Mouse (Mus musculus) stomach, embryonic 14.5 days (tissue): Measurements from ENCODE around the gene Carmil1. TPM values are rescaled to one million over a fixed set of nuclear protein-coding genes. Genes with fewer than 3 reads are reported as not detected.

Experiments
- ATAC-seq: fragments of 200-750 bp; cut with Nextera tagmentation; 2 replicates; pipeline ENCODE4 v1.8.0; 2017; ENCODE audit warnings: low read depth, moderate TSS enrichment; ENCODE audit not compliant: insufficient number of reproducible peaks, insufficient read depth, low FRiP score
- H3K27ac ChIP-seq: fragments of 300-500 bp; sonication (generic); 2 replicates; pipeline ENCODE4 v1.5.1; 2014; ENCODE audit warnings: mild to moderate bottlenecking, low read length, moderate library complexity, mixed read lengths
- H3K27me3 ChIP-seq: fragments of 300-500 bp; sonication (generic); 2 replicates; pipeline ENCODE4 v1.6.1; 2014; ENCODE audit warnings: low read length, control low read depth, mixed read lengths; ENCODE audit not compliant: control insufficient read depth, insufficient read depth
- H3K36me3 ChIP-seq: fragments of 300-500 bp; sonication (generic); 2 replicates; pipeline ENCODE4 v1.6.1; 2014; ENCODE audit warnings: mild to moderate bottlenecking, control low read depth, low read length, moderate library complexity, mixed read lengths; ENCODE audit not compliant: control insufficient read depth, insufficient read depth
- H3K4me1 ChIP-seq: fragments of 300-500 bp; sonication (generic); 2 replicates; pipeline ENCODE4 v1.6.1; 2014; ENCODE audit warnings: low read length, control low read depth, mixed read lengths; ENCODE audit not compliant: control insufficient read depth, insufficient read depth
- H3K4me2 ChIP-seq: fragments of 300-500 bp; sonication (generic); replicated peaks from 2 replicates; pipeline ENCODE4 v1.6.1; 2014; ENCODE audit warnings: low read depth, low read length, control low read depth
- H3K4me3 ChIP-seq: fragments of 300-500 bp; sonication (generic); 2 replicates; pipeline ENCODE4 v1.5.1; 2014; ENCODE audit warnings: low read depth, low read length, control low read depth
- H3K9ac ChIP-seq: fragments of 300-500 bp; sonication (generic); replicated peaks from 2 replicates; pipeline ENCODE4 v1.6.1; 2014; ENCODE audit warnings: low read depth, mild to moderate bottlenecking, control low read depth, low read length, moderate library complexity, mixed read lengths
- H3K9me3 ChIP-seq: fragments of 300-500 bp; sonication (generic); 2 replicates; pipeline ENCODE4 v1.6.1; 2016; ENCODE audit warnings: low read depth, low read length, control low read depth; ENCODE audit not compliant: control insufficient read depth
- WGBS: fragments of 180-500 bp; shearing (Covaris S2); extraction: QIAGEN DNeasy Blood & Tissue Kit; methylation state at CpG from one replicate; pipeline ENCODE4 v1.1.7; 2014; 5-methylcytosine and 5-hydroxymethylcytosine counted together
- polyA plus RNA-seq: library from polyadenylated mRNA; unstranded; fragments of >200 nt; fragmentation: Nextera tagmentation; extraction: Ambion mirVana; gene quantifications from 2 replicates; pipeline ENCODE4 v1.2.1, GENCODE M21; 2014

The Carmil1 gene
- polyA plus RNA-seq, 1 experiment from 2014 or later: 34.8 TPM

GRCm38 (mm10) chr13:23994756-23995155, 285.8 kb downstream of the Carmil1 start:
- H3K4me1 ChIP-seq: no peaks in the 10 kb centered on the region
- no peak overlapping the region for H3K4me3 ChIP-seq
- H3K9ac ChIP-seq: no peak overlapping the region
- 0 out of 2 replicates have a peak, but pooled peaks cover 6% of the 10 kb centered on the region for H3K27me3 ChIP-seq
- ATAC-seq: no peak
- no peaks in the 10 kb centered on the region for H3K9me3 ChIP-seq
- WGBS: 69% methylated on average over 3 of the region's 3 CpGs
- no peak overlapping the region for H3K27ac ChIP-seq
- no peak overlapping the region for H3K4me2 ChIP-seq
- no peaks in the 10 kb centered on the region for H3K36me3 ChIP-seq

GRCm38 (mm10) chr13:23994024-23994423, 286.6 kb downstream of the Carmil1 start:
- H3K4me2 ChIP-seq: no peak overlapping the region
- no peaks in the 10 kb centered on the region for H3K36me3 ChIP-seq
- 13% methylated on average over 9 of the region's 9 CpGs for WGBS
- 0 out of 2 replicates have a peak, but pooled peaks cover 6% of the 10 kb centered on the region for H3K27me3 ChIP-seq
- no peak overlapping the region for H3K4me3 ChIP-seq
- H3K27ac ChIP-seq: no peak overlapping the region
- H3K4me1 ChIP-seq: no peaks in the 10 kb centered on the region
- ATAC-seq: no peak
- H3K9me3 ChIP-seq: no peaks in the 10 kb centered on the region
- H3K9ac ChIP-seq: no peak overlapping the region

GRCm38 (mm10) chr13:23990928-23991327, 289.7 kb downstream of the Carmil1 start, which contains the start of gene Scgn:
Gene Scgn, minus strand, starts transcription at chr13:23991214.
- no peak within 1 kb of the TSS for H3K9ac ChIP-seq
- H3K27me3 ChIP-seq: 0 out of 2 replicates have a peak, but pooled peaks cover 6% of the 10 kb centered on the region
- H3K4me2 ChIP-seq: no peak within 1 kb of the TSS
- 1% methylated on average over 20 of the region's 20 CpGs for WGBS
- H3K27ac ChIP-seq: no peak within 1 kb of the TSS
- ATAC-seq: no peak; the same call in 1 of the 2 replicates
- H3K4me3 ChIP-seq: no peak within 1 kb of the TSS
- H3K36me3 ChIP-seq: no peaks in the 10 kb centered on the region
- no peaks in the 10 kb centered on the region for H3K4me1 ChIP-seq
- no peaks in the 10 kb centered on the region for H3K9me3 ChIP-seq

DNA sequence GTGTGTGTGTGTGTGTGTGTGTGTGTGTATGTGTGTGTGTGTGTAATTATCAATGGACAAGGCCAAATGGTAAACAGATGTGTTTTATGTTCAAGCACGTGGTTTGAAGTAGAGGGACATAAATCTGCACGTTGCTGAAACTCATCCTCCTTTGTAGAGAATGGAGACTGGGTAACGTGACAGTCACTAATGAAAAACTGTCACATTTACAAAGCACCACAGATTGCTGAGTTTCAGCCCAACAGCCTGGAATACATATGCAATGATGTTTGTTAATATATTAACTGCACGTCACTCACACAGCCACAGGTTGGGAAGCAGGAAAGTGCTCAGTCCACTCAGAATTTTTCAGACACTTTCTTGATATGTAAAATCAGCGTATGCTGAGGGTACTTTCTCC, 290.1 kb downstream of the Carmil1 start:
- no peaks in the 10 kb centered on the region for H3K9me3 ChIP-seq
- 0 out of 2 replicates have a peak, but pooled peaks cover 6% of the 10 kb centered on the region for H3K27me3 ChIP-seq
- H3K36me3 ChIP-seq: no peaks in the 10 kb centered on the region
- no peak for ATAC-seq
- no peak overlapping the region for H3K4me3 ChIP-seq
- no peak overlapping the region for H3K9ac ChIP-seq
- no peak overlapping the region for H3K4me2 ChIP-seq
- H3K4me1 ChIP-seq: no peaks in the 10 kb centered on the region
- H3K27ac ChIP-seq: no peak overlapping the region
- WGBS: 49% methylated on average over 5 of the region's 5 CpGs

GRCm38 (mm10) chr13:23985130-23985529, 295.5 kb downstream of the Carmil1 start:
- Histone ChIP-seq H3K27me3 (no peaks in the 10 kb centered on the region), H3K9ac (no peak overlapping the region), H3K9me3 (no peaks in the 10 kb centered on the region), H3K27ac (no peak overlapping the region), H3K4me3 (no peak overlapping the region), H3K4me1 (no peaks in the 10 kb centered on the region), H3K36me3 (no peaks in the 10 kb centered on the region), H3K4me2 (no peak overlapping the region)
- ATAC-seq: no peak
- WGBS: 53% methylated on average over 3 of the region's 3 CpGs

DNA sequence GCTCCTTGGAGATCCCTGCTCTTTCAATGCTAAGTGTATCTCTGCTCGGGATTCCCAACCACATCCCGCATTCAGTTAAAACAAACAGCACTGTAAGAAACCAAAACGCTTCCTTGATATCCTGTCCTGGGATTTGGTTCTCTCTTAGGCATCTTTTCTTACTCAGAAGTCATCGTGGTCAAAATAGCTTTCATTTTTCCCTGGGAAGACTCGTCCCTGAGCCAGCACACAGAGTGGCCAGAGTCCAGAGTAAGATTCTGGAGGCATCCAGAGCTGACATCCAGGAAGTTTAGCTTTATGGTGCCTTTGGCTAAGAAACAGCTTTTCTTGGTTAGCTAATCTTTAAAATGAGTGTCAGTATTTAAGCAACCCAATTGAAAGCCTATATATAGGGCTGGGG, 308.3 kb downstream of the Carmil1 start:
- ATAC-seq: no peak
- H3K27ac ChIP-seq: no peak overlapping the region
- no peak overlapping the region for H3K9ac ChIP-seq
- no peaks in the 10 kb centered on the region for H3K4me1 ChIP-seq
- H3K4me3 ChIP-seq: no peak overlapping the region
- H3K4me2 ChIP-seq: no peak overlapping the region
- 57% methylated on average over 5 of the region's 5 CpGs for WGBS
- H3K9me3 ChIP-seq: no peaks in the 10 kb centered on the region
- no peaks in the 10 kb centered on the region for H3K36me3 ChIP-seq
- H3K27me3 ChIP-seq: no peaks in the 10 kb centered on the region

- Histone ChIP-seq H3K9ac (no peak overlapping the region), H3K4me1 (no peaks in the 10 kb centered on the region), H3K9me3 (no peaks in the 10 kb centered on the region), H3K4me2 (no peak overlapping the region), H3K27me3 (no peaks in the 10 kb centered on the region), H3K36me3 (no peaks in the 10 kb centered on the region), H3K27ac (no peak overlapping the region), H3K4me3 (no peak overlapping the region)
- WGBS: 56% methylated on average over 2 of the region's 2 CpGs
- ATAC-seq: no peak
These were observed 308.7 kb downstream of the Carmil1 start for GRCm38 (mm10) chr13:23971870-23972269.

DNA sequence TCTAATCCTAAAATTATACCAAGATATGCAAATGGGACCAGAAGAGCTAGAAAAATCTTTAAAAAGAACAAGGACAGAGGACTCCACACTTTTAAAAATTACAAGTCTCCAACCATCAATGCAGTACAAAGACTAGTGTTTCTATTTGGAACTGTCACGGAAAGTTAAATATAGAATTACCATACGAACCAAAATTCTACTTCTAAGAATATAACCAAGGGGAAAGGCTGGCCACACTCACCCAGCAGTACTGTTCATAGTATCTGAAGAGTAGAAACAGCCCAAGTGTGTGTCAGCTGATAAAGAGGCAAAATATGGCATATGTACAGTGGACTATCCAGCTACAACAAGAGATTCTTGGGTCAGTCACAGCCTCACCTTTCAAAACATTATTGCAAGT, 315.7 kb downstream of the Carmil1 start:
- no peaks in the 10 kb centered on the region for H3K4me1 ChIP-seq
- 77% methylated on average over 2 of the region's 2 CpGs for WGBS
- H3K27me3 ChIP-seq: no peaks in the 10 kb centered on the region
- no peak overlapping the region for H3K4me3 ChIP-seq
- no peak overlapping the region for H3K9ac ChIP-seq
- ATAC-seq: no peak
- H3K9me3 ChIP-seq: no peaks in the 10 kb centered on the region
- H3K4me2 ChIP-seq: no peak overlapping the region
- H3K27ac ChIP-seq: no peak overlapping the region
- H3K36me3 ChIP-seq: no peaks in the 10 kb centered on the region
